Mouse (Mus musculus): Measurements from ENCODE around the gene Gpr162.

DNA sequence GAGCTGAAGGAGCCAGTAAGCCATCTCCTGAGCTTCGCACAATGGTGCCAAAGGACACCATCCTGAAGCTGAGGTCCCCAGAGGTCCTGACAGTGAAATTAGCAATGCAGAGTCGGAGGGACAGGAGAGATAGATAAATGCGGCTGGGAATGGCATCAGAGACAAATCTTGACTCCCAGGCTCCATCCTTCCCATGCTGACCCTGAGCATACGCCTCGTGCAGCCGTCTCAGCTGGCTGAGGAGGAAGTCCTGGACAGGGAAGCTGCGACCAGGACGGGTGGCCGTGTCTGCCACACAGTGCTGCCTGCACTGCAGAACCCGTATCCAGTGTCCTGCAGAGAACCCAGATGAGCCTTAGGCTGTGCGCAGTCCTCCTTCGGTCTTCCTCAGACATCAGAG, 9.1 kb downstream of the Gpr162 start:
- TF ChIP-seq POLR2A (IDR thresholded peaks at IDR 0.05; ENCODE audit: insufficient read depth, low read depth, low read length) (no peak), CTCF (IDR thresholded peaks at IDR 0.05) (no peak), EP300 (IDR thresholded peaks at IDR 0.05; ENCODE audit: insufficient read depth, low read depth, low read length) (no peak)

Data from heart, adult 2 months (tissue).